Mouse (Mus musculus) gastrocnemius, postnatal 25 days (tissue): ENCODE results near the gene Cpe. TPM values are rescaled to one million over a fixed set of nuclear protein-coding genes. Genes with fewer than 3 reads are reported as not detected.

Experiments used
- DNase-seq: peaks from one replicate; pipeline ENCODE4 v3.0.0; 2022
- total RNA-seq, 2 experiments: library from RNA; stranded (reverse); gene quantifications; 1 replicate in 1 of 2; 2 replicates in 1 of 2; pipeline ENCODE4 v1.2.3; 2021

The Cpe gene
- total RNA-seq, 2 experiments from 2014 or later = 193 to 218 TPM

DNA sequence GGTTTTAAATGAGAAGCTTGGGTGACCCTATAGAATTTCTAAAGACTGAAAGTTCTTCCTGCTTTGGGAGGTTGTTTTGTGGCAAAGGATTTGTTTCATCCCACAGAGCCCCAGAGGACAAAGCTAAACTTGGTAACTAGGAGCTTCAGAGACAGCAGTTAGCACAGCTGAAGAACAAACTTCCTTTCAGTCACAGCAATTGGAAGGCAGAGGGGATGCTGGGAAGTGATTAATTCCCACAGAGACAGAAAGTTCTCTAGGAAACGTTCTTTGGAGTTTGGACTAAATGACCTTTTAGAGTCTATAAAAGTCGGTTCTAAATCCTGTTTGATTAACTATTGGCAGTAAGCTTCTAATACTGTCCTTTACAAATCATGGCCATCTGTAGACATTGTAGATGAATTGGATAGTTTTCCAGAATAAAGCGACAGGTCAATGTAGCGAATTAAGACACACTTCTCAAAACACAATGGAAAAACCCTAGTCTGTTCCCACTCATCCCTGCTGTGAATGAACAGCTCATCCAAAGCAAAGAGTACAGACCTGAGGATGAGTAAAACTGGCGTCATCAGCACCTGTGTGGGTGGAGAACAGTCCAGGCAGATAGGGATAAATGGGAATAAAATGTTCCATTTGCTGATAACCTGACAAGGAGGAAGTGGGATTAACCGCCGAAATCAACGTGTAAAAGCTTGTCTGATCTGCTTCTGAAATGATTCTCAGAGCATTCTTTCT, 58.6 kb downstream of the Cpe start:
- no peak for DNase-seq

DNA sequence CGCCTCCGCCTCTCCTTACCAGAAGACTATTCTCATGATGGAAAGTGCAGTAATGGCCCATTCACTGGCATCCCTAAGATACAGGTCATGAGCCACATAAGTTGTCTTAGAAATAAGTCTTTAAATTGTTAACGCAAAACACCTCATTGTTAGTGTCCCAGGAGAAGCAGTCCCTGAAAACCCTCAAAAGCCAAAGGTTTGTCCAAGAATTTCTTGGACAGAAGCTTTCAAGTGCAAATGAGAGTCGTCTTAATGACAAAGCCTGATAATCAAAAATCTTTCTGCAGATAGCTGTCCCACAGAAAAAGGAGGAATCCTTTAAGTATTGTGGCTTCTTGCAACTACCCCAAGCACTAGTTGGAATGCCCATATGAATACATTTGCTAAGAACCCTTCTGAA, 60.7 kb downstream of the Cpe start:
- DNase-seq = no peak

DNA sequence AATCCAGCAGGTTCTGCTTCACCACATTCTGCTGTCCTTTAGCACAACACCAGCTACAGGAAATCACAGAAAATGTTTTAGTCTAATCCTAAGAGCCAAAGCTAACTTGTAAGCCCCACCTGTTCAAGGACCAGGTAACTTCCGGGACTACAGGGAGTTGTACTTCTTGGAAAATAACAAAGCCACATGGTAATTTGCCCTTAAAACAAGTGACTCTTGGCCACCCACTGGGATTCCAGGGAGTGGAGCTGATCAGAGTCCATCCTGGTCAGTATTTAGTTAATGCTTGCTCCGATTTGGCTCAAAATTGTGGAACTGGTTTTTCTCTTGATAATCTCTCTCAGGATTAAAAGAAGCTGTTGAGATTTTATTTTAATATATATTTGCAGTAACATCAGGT, 61.1 kb downstream of the Cpe start:
- no peak for DNase-seq

DNA sequence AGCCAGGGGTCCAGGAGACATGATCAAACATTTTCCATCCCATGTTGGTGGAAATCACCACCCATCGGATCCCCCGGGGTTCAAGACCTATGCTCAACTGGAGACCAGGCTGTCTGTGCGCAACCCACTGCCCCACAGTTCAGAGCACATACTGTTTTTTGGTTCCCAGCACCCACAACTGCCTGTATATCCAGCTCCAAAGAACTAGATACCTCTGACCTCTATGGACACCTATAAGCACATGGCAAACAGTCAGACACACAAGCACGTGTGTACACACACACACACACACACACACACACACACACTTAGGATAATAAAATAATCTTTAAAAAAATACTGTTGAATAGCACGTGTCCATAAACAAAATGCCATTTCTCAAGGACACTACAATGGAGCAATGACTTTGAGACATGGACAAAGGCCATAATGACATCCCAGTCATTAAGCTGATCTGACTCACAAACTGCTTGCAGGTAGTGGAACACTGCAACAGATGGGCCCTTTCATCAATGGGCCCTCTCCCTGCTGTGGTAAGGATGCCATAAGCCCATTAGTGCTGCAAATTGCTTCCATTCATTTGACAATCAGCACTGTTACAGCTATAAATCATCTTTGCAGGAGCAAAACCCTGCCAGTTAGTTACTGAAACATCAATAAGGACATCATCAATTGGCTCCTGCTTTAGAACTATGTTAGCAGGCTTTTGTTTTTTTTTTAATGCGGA, 63.7 kb downstream of the Cpe start:
- DNase-seq = no peak

DNA sequence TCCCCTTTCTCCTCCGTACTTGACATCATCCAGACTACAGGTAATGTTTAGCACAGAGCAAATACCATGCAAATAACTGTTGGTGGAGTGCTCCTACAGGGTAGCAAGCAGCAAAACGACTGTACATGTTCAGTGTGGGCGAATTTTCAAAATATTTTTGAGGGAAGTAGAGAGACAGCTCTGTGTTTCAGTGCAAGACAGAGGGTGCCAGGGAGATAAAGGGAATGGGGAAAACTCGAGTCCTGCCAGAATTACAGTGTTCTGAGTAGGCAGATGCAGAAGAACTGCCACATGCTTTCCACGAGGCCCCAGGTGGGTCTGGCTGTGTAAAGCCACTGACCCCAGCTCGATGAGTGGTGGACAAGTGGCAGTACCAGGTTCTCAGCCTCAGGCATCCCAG, 64.8 kb downstream of the Cpe start:
- DNase-seq = no peak

DNA sequence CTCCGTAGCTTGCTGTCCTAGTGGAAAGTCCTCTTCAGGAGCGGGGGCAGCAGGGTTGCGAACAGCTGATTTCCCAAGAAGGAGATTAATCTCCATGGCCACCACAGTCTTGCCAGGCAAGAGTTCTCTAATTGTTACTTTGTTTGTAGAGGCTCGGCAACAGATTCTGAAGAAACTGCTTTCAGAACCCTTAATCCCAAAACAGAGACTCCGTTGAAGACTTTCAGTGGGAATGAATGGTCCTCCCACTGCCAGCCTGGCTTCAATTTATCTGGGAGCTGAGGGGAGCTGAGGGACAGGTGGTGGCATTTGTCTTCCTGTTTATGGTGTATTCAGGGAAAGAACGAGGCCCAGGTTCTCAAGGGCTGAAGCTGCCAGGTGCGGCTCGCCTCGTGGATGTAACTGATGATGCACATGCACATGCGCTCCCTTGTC, 68.2 kb downstream of the Cpe start:
- DNase-seq = no peak

DNA sequence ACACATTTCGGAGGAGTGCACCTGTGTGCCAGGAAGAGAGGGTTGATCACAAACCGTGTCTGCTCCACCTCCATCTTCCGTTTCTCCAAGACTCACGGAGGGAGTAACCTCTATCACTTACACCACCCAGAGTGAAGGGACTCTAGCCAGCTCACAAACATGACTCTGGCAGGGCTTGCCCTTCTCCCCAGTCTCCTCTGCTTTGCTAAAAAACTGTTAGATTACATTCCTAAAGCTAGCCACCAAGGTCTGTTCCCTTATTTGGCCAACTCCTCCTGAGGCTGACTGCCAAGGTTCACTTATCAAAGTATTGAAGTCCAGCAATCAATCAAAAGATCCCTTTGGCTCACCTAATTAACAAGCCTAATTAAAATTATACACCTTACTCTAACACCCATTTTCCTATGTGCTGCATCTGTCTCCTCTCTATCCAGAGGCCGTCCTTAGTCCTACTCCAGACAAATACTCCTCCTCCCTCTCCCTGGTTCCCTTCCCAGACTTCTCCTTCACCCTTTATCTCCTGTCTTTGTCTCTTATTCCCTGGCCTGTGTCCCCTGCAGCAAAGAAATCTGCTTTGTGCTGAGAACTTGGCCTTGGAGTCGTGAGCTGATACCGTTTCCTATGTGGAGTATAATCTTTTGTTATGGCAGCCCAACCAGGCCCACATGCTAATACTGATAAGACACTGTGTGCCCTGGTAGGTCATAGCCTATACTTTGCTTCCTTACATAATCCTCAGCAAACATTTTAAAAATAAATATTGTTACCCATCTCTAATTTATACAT, 72.3 kb downstream of the Cpe start:
- no peak for DNase-seq

DNA sequence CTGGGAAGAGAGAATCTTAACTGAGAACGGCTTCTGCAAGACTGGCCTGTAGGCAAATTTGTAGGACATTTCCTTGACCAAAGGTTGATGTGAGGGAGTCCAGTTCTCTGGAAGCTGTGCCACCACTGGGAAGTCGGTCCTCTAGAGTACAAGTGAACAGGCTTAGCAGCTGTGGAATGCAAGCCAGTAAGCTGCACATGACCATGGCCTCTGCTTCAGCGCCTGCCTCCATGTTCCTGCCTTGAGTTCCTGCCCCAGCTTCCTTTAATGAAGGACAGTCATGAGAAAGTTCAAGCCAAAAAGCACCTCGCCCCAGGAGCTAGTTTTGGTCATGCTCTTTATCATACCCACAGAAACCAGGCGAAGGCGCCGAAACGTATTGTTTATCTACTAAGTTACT, 73.2 kb downstream of the Cpe start:
- no peak for DNase-seq

DNA sequence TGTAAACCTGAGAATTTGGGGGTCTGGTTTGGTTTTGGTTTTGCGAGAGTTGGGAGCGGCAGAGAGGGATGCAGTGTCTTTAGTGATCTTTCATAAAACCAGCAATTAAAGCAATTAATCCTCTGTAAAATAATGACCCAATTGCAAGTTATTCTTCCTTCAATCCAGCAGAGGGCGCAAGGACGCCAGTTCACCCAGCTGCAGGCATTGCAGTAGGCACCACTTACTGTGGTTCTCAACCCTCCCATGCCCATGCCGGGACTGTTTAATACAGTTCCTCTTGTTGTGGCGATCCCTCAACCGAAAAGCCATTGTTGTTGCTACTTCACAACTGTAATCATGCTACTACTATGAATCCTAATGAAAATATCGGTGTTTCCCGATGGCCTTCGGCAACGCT, 74.2 kb downstream of the Cpe start:
- DNase-seq = no peak

DNA sequence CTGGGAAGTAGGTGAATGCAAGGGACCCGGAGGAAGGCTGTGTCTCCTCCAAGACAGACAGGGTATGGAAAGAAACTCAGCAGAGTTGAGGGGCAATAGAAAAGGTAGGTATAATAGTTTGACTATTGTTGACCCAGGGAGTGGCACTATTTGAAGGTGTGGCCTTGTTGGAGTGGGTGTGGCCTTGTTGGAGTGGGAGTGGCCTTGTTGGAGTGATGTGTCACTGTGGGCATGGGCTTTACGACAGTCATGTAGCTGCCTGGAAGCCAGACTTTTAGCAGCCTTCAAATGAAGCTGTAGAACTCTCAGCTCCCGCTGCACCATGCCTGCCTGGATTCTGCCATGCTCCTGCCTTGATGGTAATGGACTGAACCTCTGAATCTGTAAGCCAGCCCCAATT, 76.3 kb downstream of the Cpe start:
- no peak for DNase-seq

DNA sequence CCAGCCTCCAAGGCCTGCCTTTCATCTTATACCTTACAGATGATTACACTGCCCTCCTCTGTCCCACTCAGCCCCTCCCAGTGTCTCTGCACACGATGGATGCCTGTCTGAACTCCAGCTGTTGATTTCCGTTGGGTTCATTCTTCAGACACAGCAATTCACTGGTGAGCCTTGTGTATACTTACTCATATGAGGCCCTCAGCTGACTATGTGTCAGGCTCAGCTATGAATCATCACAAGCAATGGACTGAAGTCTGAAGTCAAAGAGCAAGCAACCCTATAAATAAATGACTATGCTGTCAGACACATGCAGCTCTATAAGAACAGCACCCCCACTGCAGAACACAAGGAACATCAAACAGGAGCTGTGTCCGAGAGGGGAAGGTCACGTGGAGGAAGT, 77.4 kb downstream of the Cpe start:
- no peak for DNase-seq

DNA sequence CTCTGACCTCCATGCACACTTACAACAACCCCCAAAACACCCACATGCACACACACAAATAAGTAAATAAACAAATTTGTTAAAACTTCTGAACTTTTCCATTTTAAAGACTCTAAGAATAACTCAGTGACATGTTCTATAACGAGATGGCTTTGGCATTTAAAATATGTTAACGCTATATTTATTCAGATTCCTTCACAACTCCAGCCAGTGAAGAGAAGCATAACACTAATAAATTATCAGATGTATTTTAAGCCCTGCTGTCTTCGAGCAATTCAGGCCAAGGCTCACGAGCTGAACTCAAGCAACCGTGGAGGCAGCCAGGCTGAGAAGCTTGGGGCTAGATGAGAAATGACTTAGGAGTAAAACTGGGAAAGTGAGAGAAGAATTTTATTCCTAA, 79.2 kb downstream of the Cpe start:
- DNase-seq = no peak

DNA sequence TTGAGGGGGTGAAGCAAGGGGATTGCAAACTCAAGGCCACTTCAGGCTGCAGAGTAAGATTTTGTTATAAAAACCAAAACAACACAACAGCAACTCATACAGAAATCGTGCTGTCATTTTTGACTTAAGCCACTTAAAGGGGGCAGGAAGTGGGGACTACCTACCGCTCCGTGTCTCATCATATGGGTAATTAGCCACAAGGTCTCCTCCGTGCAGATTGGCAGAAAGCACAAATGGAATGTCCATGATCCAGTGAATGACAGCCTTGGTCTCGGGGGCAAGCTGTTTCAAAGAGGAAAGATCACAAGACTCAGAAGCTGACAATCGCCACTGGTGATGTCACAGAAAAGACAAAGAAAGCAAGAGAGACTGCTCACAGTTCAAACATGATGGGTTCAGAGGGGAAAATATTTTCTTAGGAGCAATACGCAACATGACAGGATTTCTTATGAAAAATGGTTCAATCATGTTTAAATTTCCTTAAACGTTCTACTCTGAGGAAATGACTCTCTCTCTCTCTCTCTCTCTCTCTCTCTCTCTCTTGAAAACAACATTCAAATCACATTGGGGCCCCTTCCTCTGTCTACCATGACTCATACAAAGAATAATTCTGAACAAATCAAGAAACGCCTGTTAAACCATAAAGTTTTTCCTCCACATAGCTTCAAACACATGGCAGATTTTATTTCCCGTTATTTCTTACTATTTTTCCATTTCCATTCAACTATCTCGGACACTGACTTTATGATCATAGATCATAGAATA, 81.5 kb downstream of the Cpe start:
- no peak for DNase-seq

DNA sequence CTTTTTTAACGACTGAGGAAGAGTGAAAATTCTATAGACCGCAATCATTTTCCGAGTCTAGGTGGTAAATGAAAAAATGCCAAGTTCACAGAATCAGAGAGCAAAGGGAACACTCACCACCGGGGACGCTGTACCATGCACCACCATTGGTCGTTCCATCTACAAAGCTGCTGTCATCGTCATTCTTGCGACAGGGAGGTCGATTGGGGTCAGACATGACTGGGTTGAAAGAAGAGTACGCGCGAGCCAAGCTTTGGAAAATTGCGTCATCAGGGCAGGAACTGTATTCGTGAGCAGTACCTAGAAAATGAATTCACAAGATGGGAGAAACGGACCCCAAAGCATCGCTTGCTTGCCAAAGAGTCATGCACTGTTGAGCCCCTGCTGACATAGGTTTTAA, 83.9 kb downstream of the Cpe start:
- no peak for DNase-seq

DNA sequence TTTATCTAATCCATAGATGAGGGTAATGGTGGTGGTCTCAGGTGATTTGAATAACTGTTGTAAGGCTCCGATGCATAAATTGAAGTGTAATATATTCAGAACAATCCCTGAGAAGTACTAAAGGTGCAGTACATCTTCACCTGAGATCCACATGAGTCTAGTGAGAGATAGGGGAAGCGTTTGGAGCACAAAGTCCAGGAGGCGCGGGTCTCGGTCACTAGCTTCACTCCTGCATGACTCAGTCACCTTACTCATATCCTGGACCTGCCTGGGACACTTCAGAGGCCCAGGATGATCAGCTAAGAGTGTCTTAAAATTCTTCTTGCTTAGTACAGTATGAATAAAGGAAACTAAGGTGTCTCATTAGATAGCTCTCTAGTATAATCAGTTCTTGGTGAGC, 86.8 kb downstream of the Cpe start:
- DNase-seq = no peak

DNA sequence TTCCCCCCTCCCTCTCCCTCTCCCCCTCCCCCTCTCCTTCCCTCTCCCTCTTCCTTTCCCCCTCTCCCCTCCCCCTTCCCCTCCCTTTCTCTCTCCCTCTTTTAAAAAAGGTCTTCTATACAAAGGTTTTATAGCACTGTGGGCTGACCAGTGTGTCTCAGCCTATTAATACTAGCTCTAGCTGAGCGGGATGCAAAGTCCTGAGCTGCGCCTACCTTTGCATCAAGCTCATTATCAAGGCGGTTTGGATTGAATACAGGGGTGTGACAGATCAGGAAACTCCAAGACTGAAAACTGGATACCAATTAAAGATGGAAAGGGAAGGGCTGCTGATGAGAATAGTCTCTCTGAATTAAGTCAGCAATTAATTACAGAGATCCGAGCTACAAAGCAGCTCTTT, 94.6 kb downstream of the Cpe start:
- DNase-seq = no peak

DNA sequence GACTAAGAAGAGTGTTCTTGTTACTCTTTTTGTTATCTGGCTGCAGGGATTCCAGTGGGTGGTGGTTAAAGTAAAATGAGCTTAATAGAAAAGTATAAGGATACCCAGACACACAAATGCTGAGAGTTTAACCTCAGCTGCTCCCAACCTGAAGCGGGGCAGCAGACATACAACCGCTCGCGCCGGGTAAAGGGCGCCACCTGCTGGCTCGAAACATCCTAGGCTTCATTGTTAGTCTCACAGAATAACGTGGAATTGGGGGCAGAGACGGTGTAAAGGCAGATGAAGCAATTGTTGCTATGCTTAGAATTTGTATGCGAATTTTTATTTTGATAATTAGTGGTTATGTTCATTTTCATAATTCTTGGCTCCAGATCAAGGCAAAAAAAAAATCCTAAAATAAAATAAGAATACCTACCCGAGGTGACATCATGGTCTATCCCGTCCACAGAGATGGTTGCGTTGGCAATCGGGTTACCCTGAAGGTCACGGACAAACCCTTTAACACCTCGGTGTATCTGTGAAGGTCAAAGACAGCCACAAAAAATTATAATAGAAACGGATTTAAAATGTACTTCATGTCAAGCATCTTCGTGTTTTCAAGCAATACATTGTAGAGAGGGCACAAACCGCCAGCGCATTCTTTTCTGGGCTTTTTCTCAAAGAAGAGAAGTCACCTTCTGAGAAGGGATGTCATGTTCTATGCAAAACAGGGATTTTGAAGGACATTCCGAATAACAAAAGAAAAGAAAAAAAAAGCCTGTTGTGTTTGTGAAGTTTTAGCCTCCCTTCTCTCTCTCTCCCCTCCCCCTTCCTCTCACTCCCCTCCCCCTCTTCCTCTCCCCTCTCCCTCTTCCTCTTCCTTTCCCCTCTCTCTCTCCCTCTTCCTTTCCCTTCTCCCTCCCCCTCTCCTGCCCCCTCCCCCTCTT, 95.5 kb downstream of the Cpe start:
- DNase-seq = peak; percentile 32

DNA sequence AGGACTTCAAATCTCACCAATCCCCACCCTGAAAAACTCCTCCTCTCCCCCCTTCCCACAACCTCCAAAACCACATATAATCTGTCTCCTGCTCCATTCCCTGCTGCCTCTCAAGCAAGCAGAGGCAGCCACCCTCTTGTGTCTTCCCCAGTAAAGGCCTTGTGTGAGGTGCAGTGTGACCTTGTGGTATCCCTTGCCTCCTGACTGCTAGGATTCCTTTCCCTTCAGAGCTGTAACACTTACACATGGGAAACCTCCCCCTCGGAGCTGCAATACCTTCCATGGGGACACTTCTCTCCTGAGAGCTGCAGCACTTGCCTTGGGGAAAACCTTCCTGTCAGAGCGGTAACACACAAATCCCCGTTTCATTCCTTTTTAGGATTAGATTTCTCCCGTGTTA, 96.5 kb downstream of the Cpe start:
- no peak for DNase-seq

DNA sequence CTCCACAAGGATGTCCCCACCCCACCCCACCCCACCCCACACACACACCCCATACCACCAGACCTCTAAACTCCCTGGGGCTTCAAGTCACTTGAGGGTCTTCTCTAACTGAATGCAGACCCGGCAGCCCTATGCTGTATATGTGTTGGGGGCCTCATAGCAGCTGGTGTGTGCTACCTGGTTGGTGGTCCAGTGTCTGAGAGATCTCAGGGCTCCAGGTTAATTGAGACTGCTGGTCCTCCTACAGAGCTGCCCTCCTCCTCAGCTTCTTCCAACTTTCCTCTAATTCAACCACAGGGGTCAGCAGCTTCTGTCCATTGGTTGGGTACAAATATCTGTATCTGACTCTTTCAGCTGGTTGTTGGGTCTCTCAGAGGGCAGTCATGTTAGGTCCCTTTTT, 102.4 kb downstream of the Cpe start:
- DNase-seq = no peak

DNA sequence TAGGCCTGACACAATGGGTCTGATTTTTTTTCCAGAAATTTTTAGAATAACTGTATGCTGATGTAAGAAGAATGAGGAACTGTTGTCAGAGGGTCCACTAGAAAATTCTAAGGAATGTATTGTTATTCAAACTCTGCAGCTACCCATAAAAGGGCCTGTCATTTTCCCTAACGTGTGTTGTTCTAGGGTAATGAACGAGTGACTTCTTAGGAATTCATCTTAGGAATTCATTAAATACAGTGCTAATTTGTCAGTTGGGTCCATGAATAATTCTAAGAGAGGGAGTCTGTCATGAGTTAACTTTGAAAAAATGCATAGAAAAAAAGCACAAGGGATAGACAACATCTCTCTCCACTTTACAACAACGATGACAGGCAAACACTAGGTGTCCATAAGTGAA, 110.0 kb downstream of the Cpe start:
- no peak for DNase-seq

DNA sequence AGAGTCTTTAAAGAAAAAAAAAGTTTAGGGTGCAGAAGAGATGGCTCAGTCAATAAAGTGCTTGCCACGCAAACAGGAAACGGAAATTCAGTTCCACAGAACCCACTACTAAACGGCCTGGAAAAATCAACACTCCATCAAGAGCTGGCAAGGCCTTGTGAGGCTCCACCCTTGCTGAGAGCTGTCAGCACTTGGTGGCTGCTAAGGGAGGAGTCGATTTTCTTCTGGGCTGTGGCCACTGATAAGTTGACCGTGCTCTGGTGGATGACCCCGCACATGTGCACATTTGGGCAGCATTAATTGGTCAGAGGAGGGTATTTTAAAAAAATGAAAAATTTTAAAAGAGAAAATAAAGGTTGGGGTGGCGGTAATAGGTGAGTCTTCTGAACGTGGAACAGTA, 114.6 kb downstream of the Cpe start:
- no peak for DNase-seq
